Mouse (Mus musculus) liver, embryonic 12.5 days (tissue): Measurements from ENCODE around the gene Gpr75. TPM values are rescaled to one million over a fixed set of nuclear protein-coding genes. Genes with fewer than 3 reads are reported as not detected.

ENCODE experiments used
- polyA plus RNA-seq: library from polyadenylated mRNA; unstranded; fragments of >200 nt; fragmentation: Nextera tagmentation; extraction: Ambion mirVana; gene quantifications from 2 replicates; pipeline ENCODE4 v1.2.1, GENCODE M21; 2016

Gpr75 gene
- polyA plus RNA-seq, 1 experiment from 2014 or later, result not detected

Other genes starting within 250 kb of the Gpr75 start
- gene Acyp2, start 235.8 kb upstream of the Gpr75 start, polyA plus RNA-seq, result 5.5 TPM in 2 replicates
- 16.1 and 16.4 TPM in 2 replicates for gene Psme4, start 113.6 kb upstream of the Gpr75 start, polyA plus RNA-seq
- gene Asb3, start 58 bp downstream of the Gpr75 start, polyA plus RNA-seq, result 15.3 and 16.2 TPM in 2 replicates
- gene Erlec1, start 69.0 kb downstream of the Gpr75 start, polyA plus RNA-seq, result 5.0 and 6.3 TPM in 2 replicates
- 63.5 and 66.3 TPM in 2 replicates for gene Chac2, start 101.0 kb downstream of the Gpr75 start, polyA plus RNA-seq